Mouse (Mus musculus): ENCODE measurements at regions not wholly inside any gene's neighbourhood (a gene's known extent, or its start where the extent isn't known, plus 50 kb on each side); places are given as distances from the start of the nearest gene placed in this dataset.

DNA sequence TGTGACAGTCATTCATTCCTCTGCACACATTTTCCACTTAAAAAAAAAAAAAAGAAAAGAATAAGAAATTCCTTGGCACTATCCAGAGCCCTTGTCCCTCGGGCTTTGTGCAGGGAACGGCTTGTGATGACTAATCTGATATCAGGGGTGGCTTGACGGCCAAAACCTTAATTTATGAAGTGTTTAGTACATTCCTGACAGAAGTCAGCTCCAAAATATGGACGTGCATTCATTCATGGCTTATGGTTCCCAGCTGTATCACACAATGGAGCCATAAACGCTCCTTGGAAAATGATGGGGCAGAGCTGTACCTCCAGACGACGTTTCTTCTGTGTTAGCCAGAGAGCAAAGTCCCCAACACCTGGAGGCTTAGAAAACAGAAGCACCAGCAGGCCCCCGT is 62.1 kb upstream of the Elac2 start:
- no peak for DNase-seq (ENCODE audit: low read depth, low spot score)

DNA sequence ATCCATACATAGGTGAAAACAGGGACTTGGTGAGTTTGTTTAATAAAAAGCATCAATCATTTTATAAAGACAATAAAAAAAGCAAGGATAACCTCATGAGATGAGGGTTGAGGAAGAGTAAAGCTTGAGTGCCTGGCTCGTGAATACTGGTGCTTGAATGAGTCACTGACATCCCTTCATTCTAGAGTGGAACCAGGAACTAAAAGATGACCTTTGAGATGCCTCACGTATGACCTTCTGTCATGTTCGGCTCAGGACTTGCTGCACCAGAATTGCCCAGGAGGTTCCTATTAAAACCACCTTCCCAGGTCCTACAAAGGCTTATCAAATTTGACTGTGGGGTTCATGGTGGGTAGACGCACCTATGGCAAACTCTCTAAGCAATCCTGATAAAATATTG is 61.5 kb upstream of the Elac2 start:
- no peak for DNase-seq (ENCODE audit: low read depth, low spot score)

DNA sequence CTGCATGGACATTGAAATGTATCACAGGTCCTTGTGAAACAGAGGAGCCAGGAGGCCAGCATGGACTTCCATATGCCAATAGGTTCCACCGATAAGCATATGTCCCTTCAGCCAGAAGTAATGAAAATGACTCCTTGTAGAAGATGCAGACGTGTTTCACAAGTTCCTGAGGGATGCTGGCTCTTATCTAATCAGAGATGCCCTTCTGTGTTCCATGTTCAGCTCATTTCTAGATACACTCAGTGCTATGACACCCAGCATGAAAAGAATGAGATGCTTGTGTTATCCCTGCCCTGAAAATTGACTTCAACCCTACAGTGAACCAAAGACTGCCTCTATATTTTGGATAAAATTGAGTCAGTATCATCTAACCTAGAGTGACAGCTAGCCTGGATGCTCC is 53.8 kb upstream of the Elac2 start:
- DNase-seq (ENCODE audit: low read depth, low spot score), result no peak

DNA sequence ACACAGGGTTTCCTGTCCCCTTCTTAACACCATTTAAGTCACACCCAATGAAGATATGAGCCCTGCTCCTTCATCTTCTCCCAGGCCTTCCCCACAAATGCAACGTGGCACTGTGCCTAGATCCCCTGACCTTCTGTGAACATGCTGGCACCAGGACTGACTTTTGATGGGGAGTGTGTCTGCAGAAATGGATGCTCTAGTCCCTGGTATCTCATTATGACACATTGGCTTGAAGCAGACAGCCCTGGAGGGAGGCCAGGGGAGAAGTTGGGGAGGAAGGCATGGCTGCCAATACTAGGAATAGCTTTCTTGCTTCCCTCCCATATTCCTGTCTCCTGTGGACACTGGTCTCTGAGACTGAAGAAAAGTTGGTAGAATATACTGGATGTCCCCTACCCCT is 52.9 kb upstream of the Elac2 start:
- no peak for DNase-seq (ENCODE audit: low read depth, low spot score)
